ENCODE assay signal across 8 mouse cellular contexts in the genomic region with DNA sequence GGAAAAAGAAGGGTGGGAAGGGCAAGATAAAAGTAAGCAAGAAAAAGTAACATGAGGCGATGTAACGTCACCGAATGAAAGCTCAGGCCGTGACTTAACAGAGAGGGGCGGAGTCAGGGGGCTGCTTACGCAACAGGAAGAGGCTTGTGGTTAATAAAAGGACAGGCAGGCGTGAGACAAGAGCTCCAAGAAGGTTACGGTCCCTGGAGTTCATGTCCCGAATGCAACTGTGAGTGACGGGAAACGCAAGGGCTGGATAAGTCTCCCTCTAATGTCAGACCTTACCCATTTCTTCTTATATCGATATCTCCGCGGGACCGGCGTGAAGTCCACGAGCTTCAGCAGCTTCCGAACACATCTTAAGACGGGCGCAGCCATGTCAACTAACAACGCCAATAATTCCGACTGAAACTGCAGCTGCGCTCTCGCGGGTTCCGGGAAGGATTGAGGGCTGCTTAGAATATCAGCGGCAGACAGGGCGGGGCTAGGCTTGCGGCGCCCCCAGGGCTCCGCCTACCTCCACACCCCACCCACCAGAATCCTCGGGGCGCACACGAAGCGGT. TPM values are rescaled to one million over a fixed set of nuclear protein-coding genes. Genes with fewer than 3 reads are reported as not detected.
DNase-seq lines count a peak whose midpoint lies in the region; ATAC-seq lines count a peak whose summit lies in the region.

A gene (minus strand): TSS at position 478 of the 563 bp plus-strand sequence.

- peak within 1 kb of the TSS; percentile 63 for H3K4me3 ChIP-seq in hindbrain, embryonic 16.5 days (ENCODE audit: low read length)
- H3K4me3 ChIP-seq in macrophage (ENCODE audit: inconsistent target): peak within 1 kb of the TSS; percentile 56

- H3K9me3 ChIP-seq in hindbrain, embryonic 16.5 days (ENCODE audit: control insufficient read depth, low read length): no peaks in the 10 kb centered on the region

- under 1% methylated on average over 35 of the region's 35 CpGs for WGBS in hindbrain, embryonic 16.5 days
- under 1% methylated on average over 35 of the region's 35 CpGs for WGBS in macrophage (ENCODE audit: missing documents)

- peak; percentile 96 for ATAC-seq in hindbrain, embryonic 16.5 days

- peaks cover 12% of the 10 kb centered on the region; the same call in 1 of the 2 replicates for H3K4me1 ChIP-seq in hindbrain, embryonic 16.5 days (ENCODE audit: control insufficient read depth, insufficient read depth, low read depth, low read length)

- peak within 1 kb of the TSS; percentile 65 for H3K4me2 ChIP-seq in hindbrain, embryonic 16.5 days (ENCODE audit: low read length)

- peak; percentile 86 for DNase-seq in WW6 (ENCODE audit: low read depth, low spot score)
- DNase-seq in cerebellum, postnatal 4 days (ENCODE audit: low spot score in 2 of 2): peak; percentile 65 to 78
- peak; percentile 91 for DNase-seq in gastrocnemius, adult 18-20 months (ENCODE audit: low spot score)
- peak; percentile 85 to 92 for DNase-seq in left cerebral cortex, adult 18-20 months (ENCODE audit: low spot score in 2 of 2)
- DNase-seq in right cerebral cortex, adult 18-20 months: peak; percentile 93
- DNase-seq in urinary bladder, postnatal 10 days (ENCODE audit: low spot score): peak; percentile 61

- H3K79me2 ChIP-seq in macrophage (ENCODE audit: inconsistent target): no peaks in the 10 kb centered on the region

- peak within 1 kb of the TSS; percentile 72 for H3K9ac ChIP-seq in hindbrain, embryonic 16.5 days (ENCODE audit: low read depth, low read length)

- H3K27me3 ChIP-seq in hindbrain, embryonic 16.5 days (replicated peaks; ENCODE audit: control insufficient read depth, insufficient read depth, low read length): no peaks in the 10 kb centered on the region

- H3K36me3 ChIP-seq in hindbrain, embryonic 16.5 days (ENCODE audit: control insufficient read depth, insufficient read depth, low read length): no peaks in the 10 kb centered on the region
- no peaks in the 10 kb centered on the region for H3K36me3 ChIP-seq in macrophage (ENCODE audit: inconsistent target)

- H3K27ac ChIP-seq in hindbrain, embryonic 16.5 days (ENCODE audit: low read depth, low read length): peak within 1 kb of the TSS; percentile 86
- peak within 1 kb of the TSS; percentile 78 for H3K27ac ChIP-seq in macrophage

RNA-seq across cellular contexts. Expression of the gene that starts here (rescaled TPM):
- 10 to 100 TPM; 13.2 to 14.2 TPM for total RNA-seq in gastrocnemius, adult 18-20 months (2021)
- 11.9 and 12.1 TPM in 2 replicates for polyA plus RNA-seq in hindbrain, embryonic 16.5 days (2015; fragmentation: Nextera tagmentation; extraction: Ambion mirVana)
- 10 to 100 TPM; 13.3 TPM for total RNA-seq in left cerebral cortex, adult 18-20 months (2021)
- 10 to 100 TPM in 22 of 26 experiments, 1 to 10 TPM in 4; 5.7 to 46.6 (median 22.5) TPM for total RNA-seq in macrophage (2018; cell fraction: chromatin; rRNA removed)
- total RNA-seq in macrophage (2018; cell fraction: cytosol; rRNA removed): 10 to 100 TPM in 4 of 26 experiments, 1 to 10 TPM in 22; 3.0 to 11.1 (median 6.2) TPM
- total RNA-seq in macrophage (2018; cell fraction: nucleus; rRNA removed): 10 to 100 TPM in 18 of 26 experiments, 1 to 10 TPM in 8; 5.6 to 23.9 (median 15.3) TPM
- 4.4 to 6.4 TPM (median 6.0 TPM) in 3 replicates for polyA plus RNA-seq in macrophage (2018)

Comparison
In these comparisons a context has a peak if more than half of its experiments do, and no peak if none do; other contexts are left out.
1. Peak in every context shown above with its lines: DNase-seq, ATAC-seq, H3K4me3 ChIP-seq and H3K27ac ChIP-seq.